ENCODE assay signal across 22 mouse cellular contexts in the genomic region with DNA sequence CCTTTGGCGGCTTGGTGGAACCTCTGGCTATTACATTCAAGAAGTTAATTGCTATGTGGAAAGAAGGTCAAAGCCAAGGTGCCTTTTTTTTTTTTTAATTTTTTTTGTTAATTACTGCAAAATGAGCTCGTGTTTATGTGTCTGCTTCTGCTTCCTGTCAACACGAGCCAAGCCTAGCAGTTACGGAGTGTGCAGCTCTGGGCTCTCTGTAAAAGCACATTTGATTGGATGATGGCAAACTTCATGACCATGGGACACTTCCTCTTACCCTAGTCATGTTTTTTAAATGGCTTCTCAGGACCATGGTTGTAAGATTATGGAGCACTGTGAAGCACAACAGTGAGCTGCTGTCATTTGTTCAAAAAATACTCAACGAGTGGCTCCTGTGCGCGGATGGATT.
"Had no signal": no experiment of that assay in that cellular context is flagged by ENCODE, and none has a peak within 500 bp of the region (broad histone marks: within the 10 kb centered on the region; RNA-seq: fewer than 3 reads in every experiment).

No protein-coding gene starts in this region.

- DNase-seq: kidney, adult 8-10 months; kidney, postnatal 10 days; kidney, postnatal 36 days; layer of hippocampus, postnatal 36 days; liver, postnatal 0 days; lung, embryonic 14.5 days; retina, postnatal 1 day; right cerebral cortex, postnatal 25 days; spleen, adult 18-20 months; thymus, postnatal 25 days had no signal

- H3K27me3 ChIP-seq: kidney, embryonic 15.5 days; limb, embryonic 15.5 days; midbrain, embryonic 12.5 days; neural tube, embryonic 13.5 days; stomach, embryonic 15.5 days had no signal

- H3K4me3 ChIP-seq: kidney, embryonic 15.5 days; left cerebral cortex, adult 2 months; limb, embryonic 15.5 days; midbrain, embryonic 12.5 days; myocyte; neural tube, embryonic 13.5 days; stomach, embryonic 15.5 days had no signal

- H3K4me2 ChIP-seq: kidney, embryonic 15.5 days; limb, embryonic 15.5 days; liver, embryonic 11.5 days; lung, embryonic 14.5 days; midbrain, embryonic 12.5 days; neural tube, embryonic 13.5 days; stomach, embryonic 15.5 days had no signal

- ATAC-seq: liver, postnatal 0 days; lung, postnatal 0 days; midbrain, embryonic 16.5 days had no signal

- H3K4me1 ChIP-seq: kidney, embryonic 15.5 days; midbrain, embryonic 12.5 days; neural tube, embryonic 13.5 days; stomach, embryonic 15.5 days had no signal

- H3K27ac ChIP-seq: kidney, embryonic 15.5 days; left cerebral cortex, adult 2 months; limb, embryonic 15.5 days; liver, embryonic 14.5 days; macrophage; midbrain, embryonic 12.5 days; neural tube, embryonic 13.5 days; stomach, embryonic 15.5 days had no signal

- H3K9ac ChIP-seq: kidney, embryonic 15.5 days; limb, embryonic 15.5 days; liver, embryonic 14.5 days; liver, postnatal 0 days; lung, embryonic 14.5 days; midbrain, embryonic 12.5 days; neural tube, embryonic 13.5 days; stomach, embryonic 15.5 days had no signal

- H3K9me3 ChIP-seq: kidney, embryonic 15.5 days; limb, embryonic 15.5 days; midbrain, embryonic 12.5 days; neural tube, embryonic 13.5 days; stomach, embryonic 15.5 days had no signal
